Mouse (Mus musculus) liver, postnatal 0 days (tissue): Measurements from ENCODE around the gene Maneal.

ENCODE experiments used
- CTCF ChIP-seq: sonication (generic); IDR thresholded peaks from 2 replicates; pipeline ENCODE4 v1.5.1; 2016; ENCODE audit warnings: antibody characterized with exemption, low read depth
- EP300 ChIP-seq: IDR thresholded peaks from 2 replicates; pipeline ENCODE4 v1.6.1; 2016; ENCODE audit warnings: antibody characterized with exemption, low read depth, mild to moderate bottlenecking

- no peak for TF ChIP-seq EP300
- TF ChIP-seq CTCF = no peak
These were observed 28.9 kb upstream of the Maneal start for GRCm38 (mm10) chr4:124890831-124891230.
